Mouse (Mus musculus): ENCODE measurements around the gene Dnpep.

DNA sequence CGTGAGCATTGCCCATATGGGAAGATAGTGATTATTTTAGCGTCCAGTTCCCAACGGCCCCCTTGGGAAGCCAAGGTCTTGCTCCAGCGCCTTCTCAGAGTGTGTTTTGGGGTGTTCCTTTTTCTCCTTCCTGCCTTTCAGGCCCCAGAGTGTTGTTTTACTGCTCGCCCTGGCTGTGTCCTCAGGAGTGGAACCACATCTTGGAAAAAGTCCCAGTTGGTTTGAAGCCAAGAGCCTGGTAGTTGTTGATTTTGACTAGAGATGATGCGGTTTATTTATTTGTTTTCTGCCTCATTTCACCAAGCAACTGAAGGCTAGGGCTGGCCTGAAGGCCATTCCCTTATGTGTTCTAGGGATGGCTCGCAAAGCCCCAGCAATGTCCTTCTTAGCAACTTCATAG is 39.5 kb upstream of the Dnpep start:
- TF ChIP-seq POLR2A (IDR thresholded peaks at IDR 0.05; ENCODE audit: insufficient read depth, low read depth, low read length) (no peak), CTCF (IDR thresholded peaks at IDR 0.05; ENCODE audit: insufficient read depth, low read depth, low read length) (no peak)
